Mouse (Mus musculus) MEL (cell line): Measurements from ENCODE around the gene Lyrm7. TPM values are rescaled to one million over a fixed set of nuclear protein-coding genes. Genes with fewer than 3 reads are reported as not detected.
A peak's percentile ranks its signal among the peaks of the same experiment; 100 is the strongest.

ENCODE experiments used
- DNase-seq: peaks from one replicate; pipeline ENCODE4 v3.0.0; 2011; ENCODE audit warnings: low read depth, low spot score
- H3K27ac ChIP-seq: 2 replicates; pipeline ENCODE4 v1.5.1; 2012; ENCODE audit warnings: low read depth, mild to moderate bottlenecking, control low read depth, low read length, moderate library complexity; ENCODE audit not compliant: control insufficient read depth
- H3K27me3 ChIP-seq, 2 experiments: fragments of 150-350 bp in 1 of 2; sonication (generic) in 1 of 2; 2 replicates each; pipeline ENCODE4 v1.6.1; 2012; ENCODE audit warnings: low read length in 2 of 2, mild to moderate bottlenecking in 2 of 2, improper control_type of control experiment in 1 of 2, moderate library complexity in 1 of 2; ENCODE audit not compliant: insufficient read depth in 2 of 2, control insufficient read depth in 1 of 2
- H3K36me3 ChIP-seq, 2 experiments: 2 replicates each; pipeline ENCODE4 v1.6.1; 2012 to 2014; ENCODE audit warnings: low read length in 2 of 2, improper control_type of control experiment in 1 of 2, inconsistent platforms in 1 of 2, mild to moderate bottlenecking in 1 of 2; ENCODE audit not compliant: insufficient read depth in 2 of 2, control insufficient read depth in 1 of 2
- H3K4me1 ChIP-seq, 2 experiments: fragments of 150-350 bp in 1 of 2; sonication (generic) in 1 of 2; 2 replicates each; pipeline ENCODE4 v1.6.1; 2012; ENCODE audit warnings: low read length in 2 of 2, improper control_type of control experiment in 1 of 2, mild to moderate bottlenecking in 1 of 2; ENCODE audit not compliant: insufficient read depth in 2 of 2, control insufficient read depth in 1 of 2
- H3K4me3 ChIP-seq, 2 experiments: fragments of 150-350 bp in 1 of 2; sonication (generic) in 1 of 2; 2 replicates each; pipeline ENCODE4 v1.5.1; 2012; ENCODE audit warnings: low read depth in 2 of 2, low read length in 2 of 2, mild to moderate bottlenecking in 2 of 2, moderate library complexity in 2 of 2, control low read depth in 1 of 2, improper control_type of control experiment in 1 of 2; ENCODE audit not compliant: control insufficient read depth in 1 of 2, insufficient read depth in 1 of 2
- H3K79me2 ChIP-seq: 2 replicates; pipeline ENCODE4 v1.6.1; 2012; ENCODE audit warnings: mild to moderate bottlenecking, low read length, moderate library complexity; ENCODE audit not compliant: control insufficient read depth, poor library complexity, insufficient read depth
- H3K9ac ChIP-seq: 2 replicates; pipeline ENCODE4 v1.6.1; 2012; ENCODE audit warnings: low read depth, mild to moderate bottlenecking, control low read depth, low read length, moderate library complexity; ENCODE audit not compliant: control insufficient read depth, poor library complexity, severe bottlenecking
- H3K9me3 ChIP-seq: fragments of 150-350 bp; sonication (generic); replicated peaks from 2 replicates; pipeline ENCODE4 v1.6.1; 2012; ENCODE audit warnings: mild to moderate bottlenecking, low read length, improper control_type of control experiment, moderate library complexity; ENCODE audit not compliant: insufficient read depth
- BHLHE40 ChIP-seq: IDR thresholded peaks from 2 replicates; pipeline ENCODE4 v1.6.1; 2012; ENCODE audit warnings: low read depth, mild to moderate bottlenecking, inconsistent platforms, low read length, improper control_type of control experiment, borderline replicate concordance
- ELF1 ChIP-seq: IDR thresholded peaks from 2 replicates; pipeline ENCODE4 v1.6.1; 2014; ENCODE audit warnings: low read depth, mild to moderate bottlenecking, inconsistent platforms, low read length, improper control_type of control experiment, moderate library complexity
- EP300 ChIP-seq, 2 experiments: IDR thresholded peaks; 2 replicates each; pipeline ENCODE4 v1.6.1; 2011; ENCODE audit warnings: improper control_type of control experiment in 2 of 2, low read length in 2 of 2, low read depth in 1 of 2, mild to moderate bottlenecking in 1 of 2
- ETS1 ChIP-seq: IDR thresholded peaks from 2 replicates; pipeline ENCODE4 v1.6.1; 2012; ENCODE audit warnings: low read depth, mild to moderate bottlenecking, inconsistent platforms, low read length, improper control_type of control experiment, moderate library complexity
- GABPA ChIP-seq: IDR thresholded peaks from 2 replicates; pipeline ENCODE4 v1.6.1; 2012; ENCODE audit warnings: low read depth, mild to moderate bottlenecking, inconsistent platforms, low read length, improper control_type of control experiment, moderate library complexity
- GATA1 ChIP-seq: IDR thresholded peaks from 2 replicates; pipeline ENCODE4 v1.6.1; 2011; ENCODE audit warnings: low read depth, low read length, improper control_type of control experiment
- HCFC1 ChIP-seq: IDR thresholded peaks from 2 replicates; pipeline ENCODE4 v1.6.1; 2012; ENCODE audit warnings: low read depth, mild to moderate bottlenecking, inconsistent platforms, low read length, improper control_type of control experiment, moderate library complexity
- JUND ChIP-seq: IDR thresholded peaks from 2 replicates; pipeline ENCODE4 v1.6.1; 2011; ENCODE audit warnings: low read depth, mild to moderate bottlenecking, improper control_type of control experiment, low read length
- MAFK ChIP-seq: IDR thresholded peaks from 2 replicates; pipeline ENCODE4 v1.6.1; 2011; ENCODE audit warnings: low read depth, mild to moderate bottlenecking, low read length, improper control_type of control experiment, borderline replicate concordance
- MAX ChIP-seq: IDR thresholded peaks from 2 replicates; pipeline ENCODE4 v1.6.1; 2011; ENCODE audit warnings: low read length, improper control_type of control experiment
- MAZ ChIP-seq: IDR thresholded peaks from 2 replicates; pipeline ENCODE4 v1.6.1; 2012; ENCODE audit warnings: low read depth, mild to moderate bottlenecking, inconsistent platforms, low read length, improper control_type of control experiment
- MXI1 ChIP-seq: IDR thresholded peaks from 2 replicates; pipeline ENCODE4 v1.6.1; 2011; ENCODE audit warnings: mild to moderate bottlenecking, low read depth, low read length, improper control_type of control experiment
- MYC ChIP-seq: IDR thresholded peaks from 2 replicates; pipeline ENCODE4 v1.6.1; 2011; ENCODE audit warnings: low read depth, mild to moderate bottlenecking, low read length, improper control_type of control experiment, moderate library complexity
- NELFE ChIP-seq: IDR thresholded peaks from 2 replicates; pipeline ENCODE4 v1.6.1; 2011; ENCODE audit warnings: low read depth, low read length, improper control_type of control experiment
- POLR2A ChIP-seq, 2 experiments: IDR thresholded peaks; 2 replicates each; pipeline ENCODE4 v1.6.1; 2011 to 2012; ENCODE audit warnings: low read length in 2 of 2, mild to moderate bottlenecking in 2 of 2, control low read depth in 1 of 2, improper control_type of control experiment in 1 of 2, low read depth in 1 of 2, moderate library complexity in 1 of 2; ENCODE audit not compliant: control insufficient read depth in 1 of 2, insufficient read depth in 1 of 2, poor library complexity in 1 of 2
- POLR2AphosphoS2 ChIP-seq: IDR thresholded peaks from 2 replicates; pipeline ENCODE4 v1.6.1; 2011; ENCODE audit warnings: low read length, improper control_type of control experiment
- POLR2AphosphoS5 ChIP-seq: IDR thresholded peaks from 2 replicates; pipeline ENCODE4 v1.6.1; 2012; ENCODE audit warnings: low read depth, borderline replicate concordance, mild to moderate bottlenecking, inconsistent platforms, low read length, moderate library complexity, mixed read lengths
- RCOR1 ChIP-seq: IDR thresholded peaks from 2 replicates; pipeline ENCODE4 v1.6.1; 2012; ENCODE audit warnings: low read depth, mild to moderate bottlenecking, inconsistent platforms, low read length, improper control_type of control experiment
- SIN3A ChIP-seq: IDR thresholded peaks from 2 replicates; pipeline ENCODE4 v1.6.1; 2012; ENCODE audit warnings: low read length, improper control_type of control experiment, inconsistent platforms
- TAL1 ChIP-seq: IDR thresholded peaks from 2 replicates; pipeline ENCODE4 v1.6.1; 2012; ENCODE audit warnings: mild to moderate bottlenecking, inconsistent platforms, low read length, moderate library complexity, mixed read lengths
- TBP ChIP-seq: IDR thresholded peaks from 2 replicates; pipeline ENCODE4 v1.8.0; 2011; ENCODE audit warnings: low read depth, low read length, improper control_type of control experiment
- TCF12 ChIP-seq: IDR thresholded peaks from 2 replicates; pipeline ENCODE4 v1.6.1; 2014; ENCODE audit warnings: low read depth, mild to moderate bottlenecking, inconsistent platforms, low read length, improper control_type of control experiment, moderate library complexity
- UBTF ChIP-seq: IDR thresholded peaks from 2 replicates; pipeline ENCODE4 v1.6.1; 2012; ENCODE audit warnings: low read depth, mild to moderate bottlenecking, inconsistent platforms, low read length, improper control_type of control experiment, moderate library complexity, borderline replicate concordance; ENCODE audit not compliant: insufficient read depth
- USF1 ChIP-seq: IDR thresholded peaks from 2 replicates; pipeline ENCODE4 v1.6.1; 2014; ENCODE audit warnings: low read depth, mild to moderate bottlenecking, inconsistent platforms, low read length, improper control_type of control experiment, moderate library complexity
- USF2 ChIP-seq, 2 experiments: IDR thresholded peaks; 2 replicates each; pipeline ENCODE4 v1.6.1; 2011 to 2012; ENCODE audit warnings: improper control_type of control experiment in 2 of 2, low read length in 2 of 2, borderline replicate concordance in 1 of 2, inconsistent platforms in 1 of 2, low read depth in 1 of 2, mild to moderate bottlenecking in 1 of 2; ENCODE audit not compliant: insufficient read depth in 1 of 2
- polyA plus RNA-seq, 2 experiments: library from polyadenylated mRNA; stranded (reverse) in 1 of 2; unstranded in 1 of 2; fragments of >175 nt in 1 of 2; fragments of >200 nt in 1 of 2; gene quantifications; 2 replicates each; pipeline versions ENCODE4 v1.2.1 to v1.2.4; 2012; ENCODE audit warnings: low replicate concordance in 2 of 2, low read depth in 1 of 2; ENCODE audit not compliant: insufficient read length in 2 of 2, insufficient read depth in 1 of 2, missing spikeins in 1 of 2
- total RNA-seq: library from RNA; depleted of rRNA; stranded (reverse); fragments of 300-350 nt; gene quantifications from 2 replicates; pipeline ENCODE4 v1.2.3, GENCODE M21; 2012

The Lyrm7 gene
- total and polyA plus RNA-seq, 3 experiments: 12.3 to 188 (median 20.9) TPM

DNA sequence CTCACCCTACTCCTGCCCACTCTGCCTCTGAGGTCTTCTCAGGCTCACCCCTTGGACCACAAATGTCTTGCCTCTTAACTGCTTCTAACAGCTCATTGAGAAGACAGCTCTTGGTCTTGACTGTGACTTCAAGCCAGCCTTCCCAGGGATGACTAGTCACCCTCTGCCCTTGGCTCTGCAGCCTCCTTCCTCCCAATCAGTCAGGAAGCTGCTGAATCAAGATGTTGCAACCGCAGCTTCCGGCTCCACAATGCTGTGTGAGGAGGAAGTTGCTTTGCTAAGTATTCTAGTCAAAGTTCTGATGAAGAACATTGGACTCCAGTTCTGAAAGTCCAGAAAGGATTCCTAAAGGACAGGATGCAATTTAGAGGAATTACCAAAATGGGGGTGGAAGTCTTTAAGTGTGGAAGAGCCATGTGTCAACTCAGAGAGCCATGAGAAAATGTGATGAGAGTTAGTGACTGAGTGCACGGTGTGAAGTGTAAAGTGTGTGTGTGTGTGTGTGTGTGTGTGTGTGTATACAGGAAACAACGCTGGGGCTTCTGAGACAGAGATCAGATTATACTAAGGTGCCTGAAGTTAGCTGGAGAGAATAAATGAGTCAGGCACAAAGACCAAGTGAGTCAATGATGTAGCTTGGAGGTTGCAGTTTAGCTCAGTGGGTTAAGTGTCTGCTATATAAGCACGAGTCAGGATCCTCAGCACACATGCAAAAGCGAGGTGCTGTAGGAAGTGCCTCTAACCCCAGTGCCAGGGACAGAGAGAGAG is 58.7 kb downstream of the Lyrm7 start:
- H3K27ac ChIP-seq: peak overlapping the region; percentile 88
- H3K4me3 ChIP-seq: peak overlapping the region in 1 of 2 experiments; percentile 21; a peak in 3 of 4 replicates
- peak; percentile 98 for DNase-seq
- no peaks in the 10 kb centered on the region for H3K9me3 ChIP-seq
- H3K9ac ChIP-seq: peak overlapping the region; percentile 43
- H3K36me3 ChIP-seq: peaks cover 0 to 31% of the 10 kb centered on the region in 2 experiments; a peak in 2 of 4 replicates
- H3K79me2 ChIP-seq: no peaks in the 10 kb centered on the region
- no peaks in the 10 kb centered on the region for H3K27me3 ChIP-seq
- no peak for TF ChIP-seq USF1
- TF ChIP-seq POLR2A (IDR thresholded peaks at IDR 0.05; ENCODE audit: control insufficient read depth in 1 of 2, insufficient read depth in 1 of 2, low read depth in 1 of 2, low read length in 2 of 2, poor library complexity in 1 of 2): peak in 1 of 2 experiments; percentile 66; a peak in 2 of 4 replicates
- TF ChIP-seq TBP: peak; percentile 62; the same call in 1 of the 2 replicates
- TF ChIP-seq POLR2AphosphoS5: no peak
- TF ChIP-seq HCFC1: no peak
- peak; percentile 83 for TF ChIP-seq GATA1
- TF ChIP-seq RCOR1: peak; percentile 96
- TF ChIP-seq POLR2AphosphoS2: no peak
- TF ChIP-seq MXI1: peak; percentile 57
- TF ChIP-seq SIN3A: peak; percentile 67
- 0 out of 2 replicates have a peak, but pooled peaks have one; percentile 2 for TF ChIP-seq BHLHE40
- TF ChIP-seq GABPA: no peak
- TF ChIP-seq EP300 (IDR thresholded peaks at IDR 0.05; ENCODE audit: low read depth in 1 of 2, low read length in 2 of 2): peak; percentile 91 to 95
- no peak for TF ChIP-seq USF2 (IDR thresholded peaks at IDR 0.05; ENCODE audit: borderline replicate concordance in 1 of 2, insufficient read depth in 1 of 2, low read depth in 1 of 2, low read length in 2 of 2)
- TF ChIP-seq NELFE: peak; percentile 46; the same call in 1 of the 2 replicates
- no peak for TF ChIP-seq MAZ
- TF ChIP-seq TCF12: peak; percentile 74
- peak; percentile 68 for TF ChIP-seq ELF1
- TF ChIP-seq JUND: 0 out of 2 replicates have a peak, but pooled peaks have one; percentile 31
- peak; percentile 45 for TF ChIP-seq MYC
- TF ChIP-seq MAX: no peak; the same call in none of the 2 replicates
- no peak for TF ChIP-seq UBTF
- TF ChIP-seq ETS1: peak; percentile 87
- peak; percentile 59 for TF ChIP-seq TAL1
- 0 out of 2 replicates have a peak, but pooled peaks have one; percentile 44 for TF ChIP-seq MAFK
- H3K4me1 ChIP-seq: peaks cover 10 to 21% of the 10 kb centered on the region in 2 experiments
